Mouse (Mus musculus): ENCODE data around the gene Cdc123. TPM values are rescaled to one million over a fixed set of nuclear protein-coding genes. Genes with fewer than 3 reads are reported as not detected.

Cdc123 gene
- polyA plus RNA-seq, 1 experiment from 2014 or later, result 323 TPM

GRCm38 (mm10) chr2:5758569-5758968, 86.4 kb downstream of the Cdc123 start:
- H3K27me3 ChIP-seq, result no peaks in the 10 kb centered on the region
- WGBS, result 96% methylated on average over 2 of the region's 2 CpGs
- no peaks in the 10 kb centered on the region for H3K9me3 ChIP-seq
- H3K27ac ChIP-seq, result no peak overlapping the region
- no peak overlapping the region for H3K4me2 ChIP-seq
- H3K36me3 ChIP-seq, result no peaks in the 10 kb centered on the region
- no peak for ATAC-seq (ENCODE audit: low FRiP score)
- H3K4me1 ChIP-seq (replicated peaks), result no peaks in the 10 kb centered on the region
- no peak overlapping the region for H3K9ac ChIP-seq
- H3K4me3 ChIP-seq, result no peak overlapping the region

GRCm38 (mm10) chr2:5750872-5751271, 94.1 kb downstream of the Cdc123 start:
- Histone ChIP-seq H3K4me1 (replicated peaks) (no peaks in the 10 kb centered on the region), H3K4me3 (no peak overlapping the region), H3K36me3 (no peaks in the 10 kb centered on the region), H3K9me3 (no peaks in the 10 kb centered on the region), H3K27ac (no peak overlapping the region), H3K9ac (no peak overlapping the region), H3K27me3 (no peaks in the 10 kb centered on the region), H3K4me2 (no peak overlapping the region)
- ATAC-seq (ENCODE audit: low FRiP score), result no peak
- 89% methylated on average over 3 of the region's 3 CpGs for WGBS

- no peaks in the 10 kb centered on the region for H3K36me3 ChIP-seq
- H3K9ac ChIP-seq, result no peak overlapping the region
- no peaks in the 10 kb centered on the region for H3K9me3 ChIP-seq
- no peak overlapping the region for H3K27ac ChIP-seq
- no peak overlapping the region for H3K4me2 ChIP-seq
- H3K27me3 ChIP-seq, result no peaks in the 10 kb centered on the region
- no peak overlapping the region for H3K4me3 ChIP-seq
- no peak for ATAC-seq (ENCODE audit: low FRiP score)
- H3K4me1 ChIP-seq (replicated peaks), result no peaks in the 10 kb centered on the region
- 86% methylated on average over 6 of the region's 6 CpGs for WGBS
Observed at GRCm38 (mm10) chr2:5749210-5749609, 95.8 kb downstream of the Cdc123 start.

- Histone ChIP-seq H3K9me3 (no peaks in the 10 kb centered on the region), H3K9ac (no peak overlapping the region), H3K36me3 (no peaks in the 10 kb centered on the region), H3K27ac (no peak overlapping the region), H3K27me3 (no peaks in the 10 kb centered on the region), H3K4me2 (no peak overlapping the region), H3K4me1 (replicated peaks) (no peaks in the 10 kb centered on the region), H3K4me3 (no peak overlapping the region)
- 89% methylated on average over 5 of the region's 5 CpGs for WGBS
- no peak for ATAC-seq (ENCODE audit: low FRiP score)
Observed at GRCm38 (mm10) chr2:5747545-5748043, 97.4 kb downstream of the Cdc123 start.

DNA sequence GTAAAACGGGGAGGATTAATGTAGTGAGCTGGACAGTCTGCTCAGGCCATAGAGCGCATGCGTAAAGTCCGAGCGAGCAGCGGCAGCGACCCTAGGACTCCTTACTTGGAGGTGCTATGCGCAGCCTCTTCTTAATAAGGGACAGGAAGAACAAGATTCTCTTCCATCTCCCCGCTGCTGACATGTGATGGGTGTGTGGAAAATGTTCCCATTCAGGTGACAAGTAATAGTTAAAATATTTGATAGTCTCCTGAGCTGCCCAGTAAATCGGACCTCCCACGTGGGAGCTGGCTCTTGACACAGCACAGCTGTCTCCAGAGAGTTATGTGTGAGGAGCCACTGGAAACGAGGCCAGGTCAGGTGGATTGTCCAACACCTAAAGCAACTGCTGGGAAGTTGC, 98.4 kb downstream of the Cdc123 start:
- Histone ChIP-seq H3K4me1 (replicated peaks) (no peaks in the 10 kb centered on the region), H3K27me3 (no peaks in the 10 kb centered on the region), H3K4me3 (no peak overlapping the region), H3K27ac (no peak overlapping the region), H3K36me3 (no peaks in the 10 kb centered on the region), H3K4me2 (no peak overlapping the region), H3K9ac (no peak overlapping the region), H3K9me3 (no peaks in the 10 kb centered on the region)
- ATAC-seq (ENCODE audit: low FRiP score), result no peak
- WGBS, result 84% methylated on average over 12 of the region's 12 CpGs

Other genes with a start within 250 kb of the Cdc123 start
- gene Camk1d, start 130.6 kb downstream of the Cdc123 start, polyA plus RNA-seq (2015; fragmentation: Nextera tagmentation; extraction: Ambion mirVana), result 3.5 and 3.6 TPM in 2 replicates
- gene Nudt5, start 145 bp downstream of the Cdc123 start, polyA plus RNA-seq (2015; fragmentation: Nextera tagmentation; extraction: Ambion mirVana), result 28.8 and 30.8 TPM in 2 replicates
- gene Gm13199, start 17.8 kb upstream of the Cdc123 start, polyA plus RNA-seq (2015; fragmentation: Nextera tagmentation; extraction: Ambion mirVana), result 0.71 and 1.0 TPM in 2 replicates
- gene Sec61a2, start 50.3 kb upstream of the Cdc123 start, polyA plus RNA-seq (2015; fragmentation: Nextera tagmentation; extraction: Ambion mirVana), result 98.1 and 101 TPM in 2 replicates
- gene Dhtkd1, start 97.6 kb upstream of the Cdc123 start, polyA plus RNA-seq (2015; fragmentation: Nextera tagmentation; extraction: Ambion mirVana), result 7.1 and 7.4 TPM in 2 replicates
- 9.1 and 10.1 TPM in 2 replicates for gene Upf2, start 106.3 kb upstream of the Cdc123 start, polyA plus RNA-seq (2015; fragmentation: Nextera tagmentation; extraction: Ambion mirVana)